Mouse (Mus musculus): ENCODE measurements around the gene Clint1. TPM values are rescaled to one million over a fixed set of nuclear protein-coding genes. Genes with fewer than 3 reads are reported as not detected.

The Clint1 gene
- polyA plus RNA-seq, 1 experiment from 2014 or later: 49.2 TPM

- no peak for ATAC-seq (replicated peaks; ENCODE audit: insufficient number of reproducible peaks, low FRiP score, low TSS enrichment)
- Histone ChIP-seq H3K36me3 (ENCODE audit: control insufficient read depth, insufficient read depth, low read length) (no peaks in the 10 kb centered on the region), H3K4me2 (no peak overlapping the region), H3K4me1 (ENCODE audit: control insufficient read depth, insufficient read depth, low read length) (peaks cover 16% of the 10 kb centered on the region), H3K4me3 (ENCODE audit: low read depth, low read length) (no peak overlapping the region), H3K27ac (ENCODE audit: low read depth, low read length) (no peak overlapping the region), H3K9ac (ENCODE audit: low read depth, low read length) (no peak overlapping the region), H3K9me3 (replicated peaks; ENCODE audit: control insufficient read depth, low read length) (no peaks in the 10 kb centered on the region), H3K27me3 (ENCODE audit: control insufficient read depth, insufficient read depth, low read length) (no peaks in the 10 kb centered on the region)
- WGBS (ENCODE audit: insufficient replicate concordance): 39% methylated on average over 4 of the region's 4 CpGs
Measured at GRCm38 (mm10) chr11:45835625-45836255, 16.1 kb upstream of the Clint1 start.

- no peak for ATAC-seq (replicated peaks; ENCODE audit: insufficient number of reproducible peaks, low FRiP score, low TSS enrichment)
- Histone ChIP-seq H3K9me3 (replicated peaks; ENCODE audit: control insufficient read depth, low read length) (no peaks in the 10 kb centered on the region), H3K27ac (ENCODE audit: low read depth, low read length) (no peak overlapping the region), H3K4me2 (no peak overlapping the region), H3K4me3 (ENCODE audit: low read depth, low read length) (no peak overlapping the region), H3K36me3 (ENCODE audit: control insufficient read depth, insufficient read depth, low read length) (no peaks in the 10 kb centered on the region), H3K9ac (ENCODE audit: low read depth, low read length) (no peak overlapping the region), H3K4me1 (ENCODE audit: control insufficient read depth, insufficient read depth, low read length) (peaks cover 7% of the 10 kb centered on the region; the same call in 1 of the 2 replicates), H3K27me3 (ENCODE audit: control insufficient read depth, insufficient read depth, low read length) (no peaks in the 10 kb centered on the region)
- 58% methylated on average over 5 of the region's 5 CpGs for WGBS (ENCODE audit: insufficient replicate concordance)
Measured at GRCm38 (mm10) chr11:45837257-45837817, 14.5 kb upstream of the Clint1 start.

GRCm38 (mm10) chr11:45838450-45838849 is 13.4 kb upstream of the Clint1 start:
- Histone ChIP-seq H3K4me2 (no peak overlapping the region), H3K9ac (ENCODE audit: low read depth, low read length) (no peak overlapping the region), H3K27ac (ENCODE audit: low read depth, low read length) (no peak overlapping the region), H3K4me1 (ENCODE audit: control insufficient read depth, insufficient read depth, low read length) (peaks cover 7% of the 10 kb centered on the region; the same call in 1 of the 2 replicates), H3K9me3 (replicated peaks; ENCODE audit: control insufficient read depth, low read length) (no peaks in the 10 kb centered on the region), H3K36me3 (ENCODE audit: control insufficient read depth, insufficient read depth, low read length) (no peaks in the 10 kb centered on the region), H3K4me3 (ENCODE audit: low read depth, low read length) (no peak overlapping the region), H3K27me3 (ENCODE audit: control insufficient read depth, insufficient read depth, low read length) (no peaks in the 10 kb centered on the region)
- no peak for ATAC-seq (replicated peaks; ENCODE audit: insufficient number of reproducible peaks, low FRiP score, low TSS enrichment)
- WGBS (ENCODE audit: insufficient replicate concordance): 71% methylated on average over 3 of the region's 3 CpGs

- Histone ChIP-seq H3K36me3 (ENCODE audit: control insufficient read depth, insufficient read depth, low read length) (no peaks in the 10 kb centered on the region), H3K4me1 (ENCODE audit: control insufficient read depth, insufficient read depth, low read length) (peaks cover 7% of the 10 kb centered on the region; the same call in 1 of the 2 replicates), H3K27me3 (ENCODE audit: control insufficient read depth, insufficient read depth, low read length) (no peaks in the 10 kb centered on the region), H3K9me3 (replicated peaks; ENCODE audit: control insufficient read depth, low read length) (no peaks in the 10 kb centered on the region), H3K4me2 (no peak overlapping the region), H3K9ac (ENCODE audit: low read depth, low read length) (no peak overlapping the region), H3K27ac (ENCODE audit: low read depth, low read length) (no peak overlapping the region), H3K4me3 (ENCODE audit: low read depth, low read length) (no peak overlapping the region)
- no peak for ATAC-seq (replicated peaks; ENCODE audit: insufficient number of reproducible peaks, low FRiP score, low TSS enrichment)
- WGBS (ENCODE audit: insufficient replicate concordance): 84% methylated on average over 3 of the region's 3 CpGs
Measured at GRCm38 (mm10) chr11:45840332-45840731, 11.5 kb upstream of the Clint1 start.

- Histone ChIP-seq H3K27ac (ENCODE audit: low read depth, low read length) (no peak overlapping the region), H3K4me3 (ENCODE audit: low read depth, low read length) (no peak overlapping the region), H3K4me2 (no peak overlapping the region), H3K4me1 (ENCODE audit: control insufficient read depth, insufficient read depth, low read length) (0 out of 2 replicates have a peak, but pooled peaks cover 3% of the 10 kb centered on the region), H3K36me3 (ENCODE audit: control insufficient read depth, insufficient read depth, low read length) (no peaks in the 10 kb centered on the region), H3K9ac (ENCODE audit: low read depth, low read length) (no peak overlapping the region), H3K27me3 (ENCODE audit: control insufficient read depth, insufficient read depth, low read length) (no peaks in the 10 kb centered on the region), H3K9me3 (replicated peaks; ENCODE audit: control insufficient read depth, low read length) (no peaks in the 10 kb centered on the region)
- no peak for ATAC-seq (replicated peaks; ENCODE audit: insufficient number of reproducible peaks, low FRiP score, low TSS enrichment)
- WGBS (ENCODE audit: insufficient replicate concordance): 33% methylated on average over 3 of the region's 3 CpGs
Measured at GRCm38 (mm10) chr11:45846008-45846407, 5.8 kb upstream of the Clint1 start.

GRCm38 (mm10) chr11:45847548-45847947 is 4.3 kb upstream of the Clint1 start:
- Histone ChIP-seq H3K9ac (ENCODE audit: low read depth, low read length) (no peak overlapping the region), H3K27me3 (ENCODE audit: control insufficient read depth, insufficient read depth, low read length) (no peaks in the 10 kb centered on the region), H3K4me3 (ENCODE audit: low read depth, low read length) (no peak overlapping the region), H3K4me2 (no peak overlapping the region), H3K36me3 (ENCODE audit: control insufficient read depth, insufficient read depth, low read length) (no peaks in the 10 kb centered on the region), H3K27ac (ENCODE audit: low read depth, low read length) (no peak overlapping the region), H3K9me3 (replicated peaks; ENCODE audit: control insufficient read depth, low read length) (no peaks in the 10 kb centered on the region), H3K4me1 (ENCODE audit: control insufficient read depth, insufficient read depth, low read length) (0 out of 2 replicates have a peak, but pooled peaks cover 3% of the 10 kb centered on the region)
- WGBS (ENCODE audit: insufficient replicate concordance): 73% methylated on average over 7 of the region's 7 CpGs
- ATAC-seq (replicated peaks; ENCODE audit: insufficient number of reproducible peaks, low FRiP score, low TSS enrichment): no peak

- no peaks in the 10 kb centered on the region for H3K27me3 ChIP-seq (ENCODE audit: control insufficient read depth, insufficient read depth, low read length)
- 78% methylated on average over 12 of the region's 12 CpGs for WGBS (ENCODE audit: insufficient replicate concordance)
- H3K4me3 ChIP-seq (ENCODE audit: low read depth, low read length): no peak overlapping the region
- no peak overlapping the region for H3K9ac ChIP-seq (ENCODE audit: low read depth, low read length)
- no peak overlapping the region for H3K4me2 ChIP-seq
- H3K27ac ChIP-seq (ENCODE audit: low read depth, low read length): no peak overlapping the region
- no peak for ATAC-seq (replicated peaks; ENCODE audit: insufficient number of reproducible peaks, low FRiP score, low TSS enrichment)
- H3K9me3 ChIP-seq (replicated peaks; ENCODE audit: control insufficient read depth, low read length): no peaks in the 10 kb centered on the region
- peaks cover 7% of the 10 kb centered on the region for H3K4me1 ChIP-seq (ENCODE audit: control insufficient read depth, insufficient read depth, low read length)
- H3K36me3 ChIP-seq (ENCODE audit: control insufficient read depth, insufficient read depth, low read length): no peaks in the 10 kb centered on the region
Measured at GRCm38 (mm10) chr11:45848253-45848652, 3.6 kb upstream of the Clint1 start.

GRCm38 (mm10) chr11:45849203-45849602 is 2.6 kb upstream of the Clint1 start:
- H3K9ac ChIP-seq (ENCODE audit: low read depth, low read length): no peak overlapping the region
- no peak overlapping the region for H3K27ac ChIP-seq (ENCODE audit: low read depth, low read length)
- H3K36me3 ChIP-seq (ENCODE audit: control insufficient read depth, insufficient read depth, low read length): no peaks in the 10 kb centered on the region
- no peaks in the 10 kb centered on the region for H3K9me3 ChIP-seq (replicated peaks; ENCODE audit: control insufficient read depth, low read length)
- no peaks in the 10 kb centered on the region for H3K27me3 ChIP-seq (ENCODE audit: control insufficient read depth, insufficient read depth, low read length)
- no peak for ATAC-seq (replicated peaks; ENCODE audit: insufficient number of reproducible peaks, low FRiP score, low TSS enrichment)
- H3K4me2 ChIP-seq: no peak overlapping the region
- H3K4me3 ChIP-seq (ENCODE audit: low read depth, low read length): no peak overlapping the region
- H3K4me1 ChIP-seq (ENCODE audit: control insufficient read depth, insufficient read depth, low read length): peaks cover 7% of the 10 kb centered on the region
- WGBS (ENCODE audit: insufficient replicate concordance): 71% methylated on average over 4 of the region's 4 CpGs

GRCm38 (mm10) chr11:45849859-45850258 is 2.0 kb upstream of the Clint1 start:
- ATAC-seq (replicated peaks; ENCODE audit: insufficient number of reproducible peaks, low FRiP score, low TSS enrichment): no peak
- 49% methylated on average over 3 of the region's 3 CpGs for WGBS (ENCODE audit: insufficient replicate concordance)

More at GRCm38 (mm10) chr11:45849859-45850258, 2.0 kb upstream of the Clint1 start:
- Histone ChIP-seq H3K27me3 (ENCODE audit: control insufficient read depth, insufficient read depth, low read length) (no peaks in the 10 kb centered on the region), H3K27ac (ENCODE audit: low read depth, low read length) (no peak overlapping the region), H3K4me2 (no peak overlapping the region), H3K36me3 (ENCODE audit: control insufficient read depth, insufficient read depth, low read length) (no peaks in the 10 kb centered on the region), H3K4me3 (ENCODE audit: low read depth, low read length) (no peak overlapping the region), H3K9me3 (replicated peaks; ENCODE audit: control insufficient read depth, low read length) (no peaks in the 10 kb centered on the region), H3K9ac (ENCODE audit: low read depth, low read length) (no peak overlapping the region), H3K4me1 (ENCODE audit: control insufficient read depth, insufficient read depth, low read length) (peaks cover 14% of the 10 kb centered on the region)
